Mouse (Mus musculus) small intestine, adult 2 months (tissue): ENCODE data around the gene Snrnp27.

Experiments
- CTCF ChIP-seq: fragments of 200-500 bp; IDR thresholded peaks from 2 replicates; pipeline ENCODE4 v1.5.1; 2012; ENCODE audit warnings: low read depth, mild to moderate bottlenecking, control low read depth, inconsistent platforms, low read length, moderate library complexity, mixed read lengths; ENCODE audit not compliant: insufficient replicate concordance, insufficient read length; ENCODE audit errors: extremely low read depth
- POLR2A ChIP-seq: fragments of 200-500 bp; IDR thresholded peaks from 2 replicates; pipeline ENCODE4 v1.6.1; 2012; ENCODE audit warnings: low read depth, mild to moderate bottlenecking, control low read depth, inconsistent platforms, low read length, moderate library complexity

DNA sequence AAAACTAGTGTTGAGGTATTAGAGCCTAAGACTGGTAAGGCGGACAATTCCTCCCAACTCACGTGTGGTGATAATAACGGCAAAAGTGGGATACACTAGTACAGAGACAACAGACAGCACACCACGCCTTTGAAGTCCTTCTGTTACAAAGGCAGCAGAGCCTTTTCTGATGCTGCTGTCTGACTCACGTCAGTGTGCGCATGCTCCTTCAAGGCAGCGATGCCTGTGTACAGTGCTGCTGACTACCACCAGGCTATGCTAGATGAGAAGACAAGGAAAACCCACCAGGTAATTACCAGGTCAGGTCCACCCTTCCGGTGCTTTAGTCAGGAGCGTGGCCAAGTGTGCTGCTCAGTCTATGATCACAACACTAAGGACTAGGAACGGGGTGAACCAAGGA is 17.3 kb downstream of the Snrnp27 start:
- TF ChIP-seq POLR2A = no peak
- TF ChIP-seq CTCF = no peak
